8 mouse cellular contexts compared by ENCODE assay signal in genomic region chr13:112101421-112101756, GRCm38 (mm10).
A peak's percentile ranks its signal among the peaks of the same experiment; 100 is the strongest.
DNase-seq lines count a peak whose midpoint lies in the region; ATAC-seq and TF ChIP-seq lines count a peak whose summit lies in the region.

No protein-coding gene starts in this region.

- no peaks in the 10 kb centered on the region for H3K9me3 ChIP-seq in heart, embryonic 10.5 days
- no peaks in the 10 kb centered on the region for H3K9me3 ChIP-seq in hindbrain, embryonic 12.5 days (replicated peaks)
- H3K9me3 ChIP-seq in midbrain, embryonic 10.5 days (replicated peaks), result no peaks in the 10 kb centered on the region

- peak overlapping the region; percentile 80 for H3K4me2 ChIP-seq in hindbrain, embryonic 12.5 days (replicated peaks)

- 63% methylated on average over 5 of the region's 5 CpGs for WGBS in heart, embryonic 10.5 days
- 36% methylated on average over 5 of the region's 5 CpGs for WGBS in hindbrain, embryonic 12.5 days
- 52% methylated on average over 5 of the region's 5 CpGs for WGBS in midbrain, embryonic 10.5 days

- no peaks in the 10 kb centered on the region for H3K27me3 ChIP-seq in heart, embryonic 10.5 days (ENCODE audit: insufficient read depth, poor library complexity, severe bottlenecking)
- no peaks in the 10 kb centered on the region for H3K27me3 ChIP-seq in hindbrain, embryonic 12.5 days
- peaks cover 16% of the 10 kb centered on the region; the same call in 1 of the 2 replicates for H3K27me3 ChIP-seq in midbrain, embryonic 10.5 days (ENCODE audit: low read depth, poor library complexity, severe bottlenecking)

- no peak for TF ChIP-seq CTCF in cortical plate, adult 2 months (IDR thresholded peaks at IDR 0.05; ENCODE audit: extremely low read depth, insufficient read depth, low read length)

- no peak for TF ChIP-seq POLR2A in cortical plate, adult 2 months (IDR thresholded peaks at IDR 0.05; ENCODE audit: extremely low read depth, insufficient read depth, low read length)

- H3K4me3 ChIP-seq in heart, embryonic 10.5 days, result peak overlapping the region; percentile 64
- peak overlapping the region; percentile 52; the same call in 1 of the 2 replicates for H3K4me3 ChIP-seq in cortical plate, adult 2 months (ENCODE audit: insufficient read depth, low read length)
- peak overlapping the region; percentile 44 for H3K4me3 ChIP-seq in hindbrain, embryonic 12.5 days
- peak overlapping the region; percentile 64 for H3K4me3 ChIP-seq in midbrain, embryonic 10.5 days

- no peaks in the 10 kb centered on the region for H3K36me3 ChIP-seq in heart, embryonic 10.5 days
- no peaks in the 10 kb centered on the region for H3K36me3 ChIP-seq in hindbrain, embryonic 12.5 days
- H3K36me3 ChIP-seq in midbrain, embryonic 10.5 days, result no peaks in the 10 kb centered on the region

- no peak for DNase-seq in heart, embryonic 10.5 days (ENCODE audit: low spot score)
- DNase-seq in heart, postnatal 25 days (ENCODE audit: low spot score), result no peak
- no peak for DNase-seq in midbrain, embryonic 10.5 days (ENCODE audit: low spot score)
- DNase-seq in spleen, postnatal 36 days (ENCODE audit: low spot score in 2 of 2), result no peak
- DNase-seq in embryo, embryonic 10.5 days (ENCODE audit: low spot score), result no peak
- DNase-seq in layer of hippocampus, adult 8-10 months (ENCODE audit: low spot score in 2 of 2), result no peak

- peaks cover 28% of the 10 kb centered on the region for H3K4me1 ChIP-seq in heart, embryonic 10.5 days
- no peaks in the 10 kb centered on the region for H3K4me1 ChIP-seq in cortical plate, adult 2 months (ENCODE audit: control insufficient read depth, insufficient read depth, low read length)
- peaks cover 10% of the 10 kb centered on the region for H3K4me1 ChIP-seq in hindbrain, embryonic 12.5 days
- H3K4me1 ChIP-seq in midbrain, embryonic 10.5 days, result peaks cover 30% of the 10 kb centered on the region

- intact Hi-C loops in heart, postnatal 25 days (cut with DNase I), result loop anchor here (5.0 kb wide), 2 partner anchors 96 to 144 kb away; no protein-coding TSS in a partner anchor

- peak overlapping the region; percentile 78; the same call in 1 of the 2 replicates for H3K27ac ChIP-seq in heart, embryonic 10.5 days
- H3K27ac ChIP-seq in cortical plate, adult 2 months (ENCODE audit: insufficient read depth, low read length), result no peak overlapping the region
- peak overlapping the region; percentile 83; the same call in 1 of the 2 replicates for H3K27ac ChIP-seq in hindbrain, embryonic 12.5 days
- 0 out of 2 replicates have a peak overlapping the region, but pooled peaks have one; percentile 80 for H3K27ac ChIP-seq in midbrain, embryonic 10.5 days (replicated peaks)

- 0 out of 2 replicates have a peak, but pooled peaks have one; percentile 21 for ATAC-seq in hindbrain, embryonic 12.5 days (ENCODE audit: low FRiP score)

- H3K9ac ChIP-seq in hindbrain, embryonic 12.5 days, result peak overlapping the region; percentile 57; the same call in 1 of the 2 replicates
